Mouse (Mus musculus): ENCODE data around the gene Sgms1. TPM values are rescaled to one million over a fixed set of nuclear protein-coding genes. Genes with fewer than 3 reads are reported as not detected.

The Sgms1 gene
- total RNA-seq, 2 experiments from 2014 or later, result 59.4 to 88.9 TPM

- DNase-seq, result no peak
Measured at GRCm38 (mm10) chr19:32243246-32243645, 146.3 kb downstream of the Sgms1 start.

- DNase-seq, result peak; percentile 32 to 44
Measured at GRCm38 (mm10) chr19:32242153-32242552, 147.4 kb downstream of the Sgms1 start.

- no peak for DNase-seq
Measured at GRCm38 (mm10) chr19:32240417-32240990, 149.0 kb downstream of the Sgms1 start.

- DNase-seq, result no peak
Measured at GRCm38 (mm10) chr19:32239925-32240324, 149.6 kb downstream of the Sgms1 start.

GRCm38 (mm10) chr19:32239459-32239792, 150.1 kb downstream of the Sgms1 start:
- DNase-seq, result no peak

GRCm38 (mm10) chr19:32238722-32239458, 150.6 kb downstream of the Sgms1 start:
- no peak for DNase-seq

- no peak for DNase-seq
Measured at GRCm38 (mm10) chr19:32237685-32238084, 151.8 kb downstream of the Sgms1 start.

GRCm38 (mm10) chr19:32237173-32237583, 152.3 kb downstream of the Sgms1 start:
- DNase-seq, result no peak

- DNase-seq, result no peak
Measured at GRCm38 (mm10) chr19:32234717-32235434, 154.6 kb downstream of the Sgms1 start.

GRCm38 (mm10) chr19:32231292-32231691, 158.2 kb downstream of the Sgms1 start:
- no peak for DNase-seq

GRCm38 (mm10) chr19:32230798-32231197, 158.7 kb downstream of the Sgms1 start:
- no peak for DNase-seq

GRCm38 (mm10) chr19:32230301-32230700, 159.2 kb downstream of the Sgms1 start:
- DNase-seq, result no peak

- DNase-seq, result peak; percentile 66 to 71
Measured at GRCm38 (mm10) chr19:32229776-32230175, 159.7 kb downstream of the Sgms1 start.

GRCm38 (mm10) chr19:32227175-32227574, 162.3 kb downstream of the Sgms1 start:
- DNase-seq, result no peak

GRCm38 (mm10) chr19:32225097-32225490, 164.4 kb downstream of the Sgms1 start:
- peak; percentile 64 to 74 for DNase-seq

GRCm38 (mm10) chr19:32224318-32225096, 165.0 kb downstream of the Sgms1 start:
- DNase-seq, result no peak

GRCm38 (mm10) chr19:32223751-32224174, 165.8 kb downstream of the Sgms1 start:
- no peak for DNase-seq

GRCm38 (mm10) chr19:32222083-32222482, 167.4 kb downstream of the Sgms1 start:
- no peak for DNase-seq

- peak in 1 of 2 experiments; percentile 13 for DNase-seq
Measured at GRCm38 (mm10) chr19:32220991-32221390, 168.5 kb downstream of the Sgms1 start.

- DNase-seq, result no peak
Measured at GRCm38 (mm10) chr19:32216710-32217109, 172.8 kb downstream of the Sgms1 start.

GRCm38 (mm10) chr19:32214905-32215806, 174.4 kb downstream of the Sgms1 start:
- DNase-seq, result no peak

All from adrenal gland, postnatal 36 days (tissue).